Mouse (Mus musculus) limb, embryonic 15.5 days (tissue): ENCODE results near the gene A530016L24Rik. TPM values are rescaled to one million over a fixed set of nuclear protein-coding genes. Genes with fewer than 3 reads are reported as not detected.

Experiments used
- ATAC-seq: fragments of 200-750 bp; cut with Nextera tagmentation; 2 replicates; pipeline ENCODE4 v1.8.0; 2017; ENCODE audit warnings: low read depth, moderate TSS enrichment; ENCODE audit not compliant: insufficient number of reproducible peaks, low FRiP score, low TSS enrichment
- H3K27ac ChIP-seq: fragments of 300-500 bp; sonication (generic); 2 replicates; pipeline ENCODE4 v1.5.1; 2015; ENCODE audit warnings: moderate library complexity, mild to moderate bottlenecking, inconsistent platforms
- H3K27me3 ChIP-seq: fragments of 300-500 bp; sonication (generic); 2 replicates; pipeline ENCODE4 v1.6.1; 2015; ENCODE audit warnings: inconsistent platforms
- H3K36me3 ChIP-seq: fragments of 300-500 bp; sonication (generic); 2 replicates; pipeline ENCODE4 v1.6.1; 2015; ENCODE audit warnings: inconsistent platforms
- H3K4me1 ChIP-seq: fragments of 300-500 bp; sonication (generic); 2 replicates; pipeline ENCODE4 v1.6.1; 2015; ENCODE audit warnings: inconsistent platforms
- H3K4me2 ChIP-seq: fragments of 300-500 bp; sonication (generic); 2 replicates; pipeline ENCODE4 v1.6.1; 2015; ENCODE audit warnings: mild to moderate bottlenecking, inconsistent platforms
- H3K4me3 ChIP-seq: fragments of 300-500 bp; sonication (generic); 2 replicates; pipeline ENCODE4 v1.5.1; 2015; ENCODE audit warnings: mild to moderate bottlenecking, inconsistent platforms
- H3K9ac ChIP-seq: fragments of 300-500 bp; sonication (generic); 2 replicates; pipeline ENCODE4 v1.6.1; 2015; ENCODE audit warnings: inconsistent platforms
- H3K9me3 ChIP-seq: fragments of 300-500 bp; sonication (generic); 2 replicates; pipeline ENCODE4 v1.6.1; 2016; ENCODE audit warnings: inconsistent platforms
- WGBS: fragments of 180-500 bp; shearing (Covaris S2); methylation state at CpG from one replicate; pipeline ENCODE4 v1.1.7; 2015; 5-methylcytosine and 5-hydroxymethylcytosine counted together
- polyA plus RNA-seq: library from polyadenylated mRNA; unstranded; fragments of >200 nt; fragmentation: Nextera tagmentation; extraction: Ambion mirVana; gene quantifications from 2 replicates; pipeline ENCODE4 v1.2.1, GENCODE M21; 2015

A530016L24Rik gene
- polyA plus RNA-seq, 1 experiment from 2014 or later = 0.50 TPM

GRCm38 (mm10) chr12:112463750-112464444, 25.4 kb upstream of the A530016L24Rik start:
- 74% methylated on average over 3 of the region's 3 CpGs for WGBS
- H3K36me3 ChIP-seq = no peaks in the 10 kb centered on the region
- no peaks in the 10 kb centered on the region for H3K9me3 ChIP-seq
- H3K4me2 ChIP-seq = no peak overlapping the region
- no peak overlapping the region for H3K27ac ChIP-seq
- no peak for ATAC-seq
- peaks cover 7% of the 10 kb centered on the region; the same call in 1 of the 2 replicates for H3K4me1 ChIP-seq
- H3K27me3 ChIP-seq = peaks cover 3% of the 10 kb centered on the region; the same call in 1 of the 2 replicates
- no peak overlapping the region for H3K4me3 ChIP-seq
- H3K9ac ChIP-seq = no peak overlapping the region

- Histone ChIP-seq H3K9ac (no peak overlapping the region), H3K36me3 (no peaks in the 10 kb centered on the region), H3K27me3 (no peaks in the 10 kb centered on the region; the same call in 1 of the 2 replicates), H3K27ac (no peak overlapping the region), H3K4me3 (no peak overlapping the region), H3K9me3 (no peaks in the 10 kb centered on the region), H3K4me2 (no peak overlapping the region), H3K4me1 (peaks cover 7% of the 10 kb centered on the region; the same call in 1 of the 2 replicates)
- 52% methylated on average over 3 of the region's 3 CpGs for WGBS
- no peak for ATAC-seq
These were observed 24.7 kb upstream of the A530016L24Rik start for GRCm38 (mm10) chr12:112464516-112464915.

GRCm38 (mm10) chr12:112465928-112466327, 23.3 kb upstream of the A530016L24Rik start:
- H3K4me3 ChIP-seq = no peak overlapping the region
- WGBS = 90% methylated on average over 17 of the region's 17 CpGs
- no peak overlapping the region for H3K9ac ChIP-seq
- no peak overlapping the region for H3K27ac ChIP-seq
- peaks cover 4% of the 10 kb centered on the region; the same call in 1 of the 2 replicates for H3K27me3 ChIP-seq
- H3K36me3 ChIP-seq = no peaks in the 10 kb centered on the region
- no peak for ATAC-seq
- H3K4me1 ChIP-seq = peaks cover 7% of the 10 kb centered on the region; the same call in 1 of the 2 replicates
- H3K4me2 ChIP-seq = no peak overlapping the region
- no peaks in the 10 kb centered on the region for H3K9me3 ChIP-seq

- Histone ChIP-seq H3K9me3 (no peaks in the 10 kb centered on the region), H3K4me1 (peaks cover 5% of the 10 kb centered on the region; the same call in 1 of the 2 replicates), H3K36me3 (no peaks in the 10 kb centered on the region), H3K4me2 (no peak overlapping the region), H3K27me3 (peaks cover 8% of the 10 kb centered on the region; the same call in 1 of the 2 replicates), H3K27ac (no peak overlapping the region), H3K4me3 (no peak overlapping the region), H3K9ac (no peak overlapping the region)
- WGBS = 76% methylated on average over 10 of the region's 10 CpGs
- no peak for ATAC-seq
These were observed 21.9 kb upstream of the A530016L24Rik start for GRCm38 (mm10) chr12:112467387-112467786.

- WGBS = 88% methylated on average over 7 of the region's 7 CpGs
- no peak overlapping the region for H3K27ac ChIP-seq
- H3K4me1 ChIP-seq = peaks cover 2% of the 10 kb centered on the region; the same call in 1 of the 2 replicates
- no peak overlapping the region for H3K4me2 ChIP-seq
- H3K4me3 ChIP-seq = no peak overlapping the region
- no peaks in the 10 kb centered on the region for H3K9me3 ChIP-seq
- H3K27me3 ChIP-seq = peaks cover 24% of the 10 kb centered on the region
- ATAC-seq = no peak
- H3K36me3 ChIP-seq = no peaks in the 10 kb centered on the region
- H3K9ac ChIP-seq = no peak overlapping the region
These were observed 19.9 kb upstream of the A530016L24Rik start for GRCm38 (mm10) chr12:112469393-112469792.

GRCm38 (mm10) chr12:112470216-112470615, 19.0 kb upstream of the A530016L24Rik start:
- peaks cover 32% of the 10 kb centered on the region for H3K27me3 ChIP-seq
- H3K9me3 ChIP-seq = no peaks in the 10 kb centered on the region
- H3K36me3 ChIP-seq = no peaks in the 10 kb centered on the region
- WGBS = 75% methylated on average over 5 of the region's 5 CpGs
- no peak for ATAC-seq
- H3K27ac ChIP-seq = no peak overlapping the region
- H3K4me3 ChIP-seq = no peak overlapping the region
- H3K4me1 ChIP-seq = no peaks in the 10 kb centered on the region; the same call in 1 of the 2 replicates
- no peak overlapping the region for H3K4me2 ChIP-seq
- H3K9ac ChIP-seq = no peak overlapping the region

GRCm38 (mm10) chr12:112473777-112474176, 15.5 kb upstream of the A530016L24Rik start:
- ATAC-seq = no peak
- 19% methylated on average over 9 of the region's 9 CpGs for WGBS
- Histone ChIP-seq H3K4me3 (no peak overlapping the region), H3K9me3 (no peaks in the 10 kb centered on the region), H3K27me3 (peaks cover 42% of the 10 kb centered on the region), H3K27ac (no peak overlapping the region), H3K4me1 (no peaks in the 10 kb centered on the region), H3K36me3 (no peaks in the 10 kb centered on the region), H3K9ac (no peak overlapping the region), H3K4me2 (no peak overlapping the region)

- H3K9ac ChIP-seq = no peak overlapping the region
- H3K4me1 ChIP-seq = peaks cover 28% of the 10 kb centered on the region
- ATAC-seq = no peak
- WGBS = 89% methylated on average over 9 of the region's 9 CpGs
- no peaks in the 10 kb centered on the region for H3K36me3 ChIP-seq
- H3K27ac ChIP-seq = peak overlapping the region; percentile 71; the same call in 1 of the 2 replicates
- H3K27me3 ChIP-seq = no peaks in the 10 kb centered on the region
- no peak overlapping the region for H3K4me2 ChIP-seq
- H3K9me3 ChIP-seq = no peaks in the 10 kb centered on the region
- H3K4me3 ChIP-seq = no peak overlapping the region
These were observed 287 bp downstream of the A530016L24Rik start for GRCm38 (mm10) chr12:112489535-112489934.

GRCm38 (mm10) chr12:112490444-112490939, 1.2 kb downstream of the A530016L24Rik start:
- H3K4me3 ChIP-seq = no peak overlapping the region
- no peak overlapping the region for H3K9ac ChIP-seq
- peak; percentile 84 for ATAC-seq
- peak overlapping the region; percentile 19 for H3K4me2 ChIP-seq
- WGBS = 15% methylated on average over 3 of the region's 3 CpGs
- peak overlapping the region; percentile 71 for H3K27ac ChIP-seq
- H3K4me1 ChIP-seq = peaks cover 28% of the 10 kb centered on the region
- peaks cover 8% of the 10 kb centered on the region; the same call in 1 of the 2 replicates for H3K27me3 ChIP-seq
- H3K9me3 ChIP-seq = no peaks in the 10 kb centered on the region
- no peaks in the 10 kb centered on the region for H3K36me3 ChIP-seq

GRCm38 (mm10) chr12:112496136-112496535, 6.9 kb downstream of the A530016L24Rik start:
- Histone ChIP-seq H3K27me3 (peaks cover 12% of the 10 kb centered on the region; the same call in 1 of the 2 replicates), H3K27ac (no peak overlapping the region), H3K4me1 (peaks cover 8% of the 10 kb centered on the region), H3K4me3 (no peak overlapping the region), H3K9me3 (no peaks in the 10 kb centered on the region), H3K9ac (no peak overlapping the region), H3K36me3 (no peaks in the 10 kb centered on the region), H3K4me2 (no peak overlapping the region)
- ATAC-seq = no peak
- 79% methylated on average over 5 of the region's 5 CpGs for WGBS

- Histone ChIP-seq H3K27ac (no peak overlapping the region), H3K9me3 (no peaks in the 10 kb centered on the region), H3K36me3 (no peaks in the 10 kb centered on the region), H3K9ac (no peak overlapping the region), H3K4me2 (no peak overlapping the region), H3K4me1 (no peaks in the 10 kb centered on the region), H3K4me3 (no peak overlapping the region), H3K27me3 (peaks cover 12% of the 10 kb centered on the region; the same call in 1 of the 2 replicates)
- 75% methylated on average over 8 of the region's 8 CpGs for WGBS
- ATAC-seq = no peak
These were observed 8.5 kb downstream of the A530016L24Rik start for GRCm38 (mm10) chr12:112497731-112498130.

- H3K27ac ChIP-seq = no peak overlapping the region
- no peak overlapping the region for H3K4me2 ChIP-seq
- no peaks in the 10 kb centered on the region for H3K4me1 ChIP-seq
- 34% methylated on average over 11 of the region's 11 CpGs for WGBS
- ATAC-seq = no peak
- peaks cover 12% of the 10 kb centered on the region; the same call in 1 of the 2 replicates for H3K27me3 ChIP-seq
- no peaks in the 10 kb centered on the region for H3K36me3 ChIP-seq
- no peaks in the 10 kb centered on the region for H3K9me3 ChIP-seq
- no peak overlapping the region for H3K9ac ChIP-seq
- no peak overlapping the region for H3K4me3 ChIP-seq
These were observed 9.4 kb downstream of the A530016L24Rik start for GRCm38 (mm10) chr12:112498683-112499082.
